Mouse (Mus musculus) heart, adult 9 months (tissue): Measurements from ENCODE around the gene Akap8l.
A peak's percentile ranks its signal among the peaks of the same experiment; 100 is the strongest.

Experiments used
- DNase-seq, 2 experiments: peaks; one replicate each; pipeline ENCODE4 v3.0.0; 2022; ENCODE audit warnings: low spot score in 2 of 2

The Akap8l gene

GRCm38 (mm10) chr17:32350382-32350983 lies at the start of gene Akap8l:
TSS of gene Akap8l (minus strand) at chr17:32350607.
- DNase-seq = peak; percentile 99

- no peak for DNase-seq
Measured at GRCm38 (mm10) chr17:32396266-32396665, 45.9 kb upstream of the Akap8l start.

GRCm38 (mm10) chr17:32393944-32394343 lies 43.5 kb upstream of the Akap8l start:
- DNase-seq = no peak

- peak; percentile 91 to 93 for DNase-seq
Measured at GRCm38 (mm10) chr17:32389101-32389659, 38.8 kb upstream of the Akap8l start, which contains the start of gene Wiz. TSS of gene Wiz (minus strand) at chr17:32389439.

- peak; percentile 31 to 50 for DNase-seq
Measured at GRCm38 (mm10) chr17:32388370-32389100, 38.1 kb upstream of the Akap8l start.

- DNase-seq = no peak
Measured at GRCm38 (mm10) chr17:32387986-32388369, 37.6 kb upstream of the Akap8l start.

GRCm38 (mm10) chr17:32386659-32387432 lies 36.4 kb upstream of the Akap8l start:
- DNase-seq = peak in 1 of 2 experiments; percentile 38

- peak in 1 of 2 experiments; percentile 53 for DNase-seq
Measured at GRCm38 (mm10) chr17:32383661-32384060, 33.3 kb upstream of the Akap8l start.

GRCm38 (mm10) chr17:32382576-32382975 lies 32.2 kb upstream of the Akap8l start:
- DNase-seq = peak; percentile 29 to 50

- no peak for DNase-seq
Measured at GRCm38 (mm10) chr17:32378786-32379185, 28.4 kb upstream of the Akap8l start.

GRCm38 (mm10) chr17:32377137-32377536 lies 26.7 kb upstream of the Akap8l start:
- DNase-seq = no peak

GRCm38 (mm10) chr17:32376475-32376874 lies 26.1 kb upstream of the Akap8l start:
- DNase-seq = no peak

- DNase-seq = no peak
Measured at GRCm38 (mm10) chr17:32368991-32369578, 18.7 kb upstream of the Akap8l start.

- no peak for DNase-seq
Measured at GRCm38 (mm10) chr17:32367706-32368105, 17.3 kb upstream of the Akap8l start.

GRCm38 (mm10) chr17:32365296-32365695 lies 14.9 kb upstream of the Akap8l start:
- DNase-seq = no peak

GRCm38 (mm10) chr17:32364850-32365249 lies 14.4 kb upstream of the Akap8l start:
- DNase-seq = no peak

- DNase-seq = peak; percentile 87 to 90
Measured at GRCm38 (mm10) chr17:32364331-32364730, 13.9 kb upstream of the Akap8l start.

- no peak for DNase-seq
Measured at GRCm38 (mm10) chr17:32363821-32364301, 13.5 kb upstream of the Akap8l start.

GRCm38 (mm10) chr17:32362686-32363085 lies 12.3 kb upstream of the Akap8l start:
- no peak for DNase-seq

- no peak for DNase-seq
Measured at GRCm38 (mm10) chr17:32359928-32360327, 9.5 kb upstream of the Akap8l start.

GRCm38 (mm10) chr17:32358943-32359340 lies 8.5 kb upstream of the Akap8l start:
- no peak for DNase-seq
